Mouse (Mus musculus): ENCODE data around the gene Gcnt3.

GRCm38 (mm10) chr9:70087379-70087778 is 49.5 kb upstream of the Gcnt3 start:
- TF ChIP-seq GATA1 (IDR thresholded peaks at IDR 0.05; ENCODE audit: low read length), result no peak
- no peak for TF ChIP-seq TAL1 (IDR thresholded peaks at IDR 0.05; ENCODE audit: low read length)

All from erythroblast, embryonic 14.5 days (primary cell).